Mouse (Mus musculus) embryonic fibroblast, embryonic 13.5 days (primary cell): ENCODE measurements around the gene Xpo5.

ENCODE experiments used
- CTCF ChIP-seq: IDR thresholded peaks from 2 replicates; pipeline ENCODE4 v1.5.1; 2011; ENCODE audit warnings: mild to moderate bottlenecking, control low read depth, low read length, moderate library complexity, borderline replicate concordance; ENCODE audit not compliant: insufficient read depth
- POLR2A ChIP-seq: IDR thresholded peaks from 2 replicates; pipeline ENCODE4 v1.6.1; 2011; ENCODE audit warnings: low read depth, mild to moderate bottlenecking, control low read depth, low read length, moderate library complexity

GRCm38 (mm10) chr17:46275034-46275433 lies 72.5 kb downstream of the Xpo5 start:
- no peak for TF ChIP-seq CTCF
- TF ChIP-seq POLR2A: no peak
